Mouse (Mus musculus) yolk sac, embryonic 10.5 days (tissue): ENCODE measurements around the gene Scube1.
A peak's percentile ranks its signal among the peaks of the same experiment; 100 is the strongest.

Source experiments
- DNase-seq: peaks from one replicate; pipeline ENCODE4 v3.0.0-alpha.2; 2017; ENCODE audit warnings: low spot score

Gene Scube1

GRCm38 (mm10) chr15:83563857-83564651, 160.8 kb downstream of the Scube1 start:
- DNase-seq, result peak; percentile 57

- peak; percentile 55 for DNase-seq
Observed at GRCm38 (mm10) chr15:83563327-83563856, 161.4 kb downstream of the Scube1 start, which contains the start of the genes Tspo and Mcat. Tspo (plus strand) TSS chr15:83563592. Mcat (minus strand) TSS chr15:83563787.

- peak; percentile 36 for DNase-seq
Observed at GRCm38 (mm10) chr15:83562626-83563270, 162.1 kb downstream of the Scube1 start.

- no peak for DNase-seq
Observed at GRCm38 (mm10) chr15:83560941-83561477, 163.8 kb downstream of the Scube1 start.

GRCm38 (mm10) chr15:83555161-83555974, 169.5 kb downstream of the Scube1 start:
- DNase-seq, result peak; percentile 89
